Mouse (Mus musculus): ENCODE measurements around the gene Tpk1.
"Not testable (repeated sequence)": the region's sequence is repeated elsewhere in the genome, so short reads cannot be mapped to it uniquely, and the experiment has no call there.

The Tpk1 gene

GRCm38 (mm10) chr6:43522046-43522445, 144.0 kb downstream of the Tpk1 start:
- DNase-seq (ENCODE audit: low spot score) = no peak

- DNase-seq (ENCODE audit: low spot score) = no peak
Observed at GRCm38 (mm10) chr6:43520218-43520617, 145.9 kb downstream of the Tpk1 start.

DNA sequence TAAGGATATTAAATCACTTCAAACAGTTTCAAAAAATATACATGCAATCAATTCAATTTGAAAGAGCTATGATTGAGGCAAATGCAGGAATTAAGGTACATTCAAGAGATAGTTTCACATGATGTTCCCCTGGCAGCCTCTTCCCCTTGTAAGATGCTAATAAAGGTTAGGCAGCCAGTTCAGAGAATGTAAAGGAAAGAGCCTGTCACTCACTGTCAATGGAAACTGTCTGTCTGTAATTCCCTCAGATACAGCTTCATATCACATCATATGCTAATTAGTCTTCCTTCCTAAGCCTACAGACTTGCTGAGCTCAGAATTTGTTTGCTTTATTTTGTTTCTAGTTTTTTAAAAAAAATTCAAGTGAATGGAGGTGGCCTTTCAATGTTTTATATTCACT, 147.7 kb downstream of the Tpk1 start:
- no peak for DNase-seq (ENCODE audit: low spot score)

- no peak for DNase-seq (ENCODE audit: low spot score)
Observed at GRCm38 (mm10) chr6:43517316-43517655, 148.8 kb downstream of the Tpk1 start.

GRCm38 (mm10) chr6:43516593-43517315, 149.3 kb downstream of the Tpk1 start:
- DNase-seq (ENCODE audit: low spot score) = no peak

DNA sequence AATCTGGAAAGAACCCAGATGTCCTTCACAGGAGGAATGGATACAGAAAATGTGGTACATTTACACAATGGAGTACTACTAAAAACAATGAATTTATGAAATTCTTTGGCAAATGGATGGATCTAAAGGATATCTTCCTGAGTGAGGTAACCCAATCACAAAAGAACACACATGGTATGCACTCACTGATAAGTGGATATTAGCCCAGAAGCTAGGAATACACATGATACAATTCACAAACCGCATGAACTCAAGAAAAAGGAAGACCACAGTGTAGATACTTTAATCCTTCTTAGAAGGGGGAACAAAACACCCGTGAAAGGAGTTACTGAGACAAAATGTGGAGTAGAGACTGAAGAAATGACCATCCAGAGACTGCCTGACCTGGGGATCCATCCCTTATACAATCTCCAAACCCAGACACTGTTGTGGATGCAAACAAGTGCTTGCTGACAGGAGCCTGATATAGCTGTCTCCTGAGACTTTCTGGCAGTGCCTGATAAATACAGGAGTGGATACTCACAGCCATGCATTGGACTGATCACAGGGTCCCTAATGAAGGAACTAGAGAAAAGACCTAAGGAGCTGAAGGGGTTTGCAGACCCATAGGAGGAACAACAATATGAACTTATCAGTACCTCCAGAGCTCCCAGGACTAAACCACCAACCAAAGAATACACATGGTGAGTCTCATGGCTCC, 159.2 kb downstream of the Tpk1 start:
- DNase-seq (ENCODE audit: low spot score) = not testable (repeated sequence)

DNA sequence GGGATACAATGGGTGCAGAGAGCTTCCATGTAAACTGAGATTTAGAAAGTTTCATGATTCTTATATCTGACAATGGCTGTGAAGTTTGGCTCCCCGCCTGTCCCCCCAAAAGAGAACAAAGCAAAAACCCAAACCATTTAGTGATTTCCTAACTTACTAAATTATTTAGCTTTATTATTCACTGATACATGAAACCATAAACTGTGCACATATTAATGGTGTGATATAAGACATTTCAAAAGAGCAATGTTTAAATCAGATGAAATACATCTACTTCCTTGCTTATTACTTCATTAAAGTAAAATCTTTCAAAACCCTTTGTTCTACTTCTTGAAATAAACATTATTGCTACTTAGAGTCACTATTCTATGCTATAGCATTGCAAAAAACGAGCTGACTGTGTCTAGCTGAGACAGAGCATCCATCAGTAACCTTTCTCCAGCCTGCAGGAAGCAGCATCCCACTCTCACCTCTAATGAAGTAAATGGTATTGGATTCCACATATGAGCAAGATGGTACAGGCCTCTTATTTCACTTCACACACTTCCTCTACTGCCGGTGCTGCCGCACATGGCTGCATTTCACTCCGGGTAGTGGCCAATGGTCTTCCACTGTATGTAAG, 161.4 kb downstream of the Tpk1 start:
- DNase-seq (ENCODE audit: low spot score) = no peak

- no peak for DNase-seq (ENCODE audit: low spot score)
Observed at GRCm38 (mm10) chr6:43492367-43492766, 173.7 kb downstream of the Tpk1 start.

GRCm38 (mm10) chr6:43486691-43487090, 179.4 kb downstream of the Tpk1 start:
- DNase-seq (ENCODE audit: low spot score) = no peak

GRCm38 (mm10) chr6:43480687-43481086, 185.4 kb downstream of the Tpk1 start:
- no peak for DNase-seq (ENCODE audit: low spot score)

DNA sequence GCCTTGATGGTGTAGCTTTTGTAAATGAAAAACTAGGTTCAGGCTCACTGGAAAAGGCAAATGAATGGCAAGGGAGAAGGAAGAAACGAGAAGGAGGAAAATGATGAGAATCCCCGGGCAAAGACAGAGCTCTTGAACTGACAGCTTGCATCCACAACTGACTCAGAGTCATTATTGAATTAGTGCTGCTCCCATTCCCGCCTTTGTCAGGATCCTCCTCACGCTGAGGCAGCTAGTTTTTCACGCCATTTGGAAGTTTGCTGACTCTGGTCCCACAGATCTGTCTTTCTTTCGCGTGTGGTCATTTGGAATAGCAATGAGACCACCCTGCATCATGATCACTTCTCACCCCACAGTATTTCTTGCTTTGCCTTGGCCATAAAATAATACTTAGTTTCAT, 187.3 kb downstream of the Tpk1 start:
- DNase-seq (ENCODE audit: low spot score) = no peak

- no peak for DNase-seq (ENCODE audit: low spot score)
Observed at GRCm38 (mm10) chr6:43476406-43476805, 189.7 kb downstream of the Tpk1 start.

DNA sequence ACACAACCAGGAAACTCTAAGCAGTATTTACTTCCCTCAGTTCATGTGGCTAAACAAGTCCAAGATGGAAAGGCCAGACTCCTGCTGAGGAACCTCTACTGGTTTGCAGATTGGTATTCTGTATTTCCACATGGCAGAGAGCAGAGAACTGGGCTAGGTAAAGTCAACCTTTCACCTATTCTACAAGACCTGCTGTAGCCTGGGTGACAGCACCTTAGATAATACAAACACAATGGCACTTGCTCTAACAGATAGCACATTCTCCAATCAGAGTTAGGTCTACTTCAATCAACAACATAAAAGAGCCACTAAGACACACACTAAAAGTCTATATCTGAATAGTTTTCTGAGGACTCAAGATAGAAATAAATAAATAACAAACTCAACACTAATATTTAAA, 190.2 kb downstream of the Tpk1 start:
- no peak for DNase-seq (ENCODE audit: low spot score)

DNA sequence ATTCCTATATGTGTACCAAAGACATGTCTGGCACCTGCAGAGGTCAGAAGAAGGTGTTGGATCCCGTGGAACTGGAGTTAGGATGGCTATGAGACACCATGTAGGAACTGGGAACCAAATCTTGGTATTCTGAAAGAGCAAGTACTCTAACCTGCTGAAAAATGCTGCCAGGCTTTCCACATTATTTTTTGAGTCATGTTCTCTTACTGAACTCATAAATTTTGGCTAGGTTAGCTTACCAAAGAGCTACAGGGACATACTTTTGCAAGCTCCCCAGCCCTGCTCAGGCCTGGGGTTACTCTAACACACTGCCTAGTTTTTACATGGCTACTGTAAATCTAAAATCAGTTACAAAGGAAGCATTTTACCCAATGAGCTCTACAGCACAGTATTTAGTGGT, 194.5 kb downstream of the Tpk1 start:
- DNase-seq (ENCODE audit: low spot score) = no peak

DNA sequence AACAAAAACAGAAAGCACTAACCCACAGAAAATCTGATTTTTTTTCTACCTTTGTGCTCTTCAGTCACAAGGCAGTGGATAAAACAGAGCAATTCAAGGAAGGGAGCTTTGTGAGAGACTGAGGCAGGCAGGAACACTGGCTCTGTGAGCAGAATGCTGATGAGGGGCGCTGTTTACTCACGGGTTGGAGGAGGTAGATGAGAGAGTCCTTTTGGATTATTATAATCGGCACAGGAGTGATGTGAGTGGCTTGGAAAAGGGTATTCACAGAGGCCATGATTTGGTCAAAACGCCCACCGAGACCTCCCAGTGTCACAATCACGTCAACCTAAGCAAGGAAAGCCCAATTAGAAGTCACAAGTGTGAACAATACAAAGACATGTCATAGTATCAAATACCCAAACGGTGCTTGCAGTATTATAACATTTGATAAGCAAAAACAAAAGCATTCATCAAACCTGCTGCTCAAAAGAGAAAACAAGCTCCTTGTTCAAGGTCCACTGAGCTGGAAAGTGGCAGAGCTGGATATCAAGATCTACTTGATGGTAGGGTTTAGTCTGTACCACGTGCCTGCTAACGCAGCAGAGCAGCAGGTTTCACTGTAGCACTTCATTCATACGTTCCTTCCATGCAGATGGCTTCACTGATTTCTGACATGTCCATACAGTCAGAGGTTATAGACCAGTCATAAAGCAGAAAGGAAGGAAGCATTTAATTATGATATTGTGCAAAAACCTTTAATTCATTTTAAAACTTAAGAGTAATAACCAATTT, 197.1 kb downstream of the Tpk1 start:
- no peak for DNase-seq (ENCODE audit: low spot score)

DNA sequence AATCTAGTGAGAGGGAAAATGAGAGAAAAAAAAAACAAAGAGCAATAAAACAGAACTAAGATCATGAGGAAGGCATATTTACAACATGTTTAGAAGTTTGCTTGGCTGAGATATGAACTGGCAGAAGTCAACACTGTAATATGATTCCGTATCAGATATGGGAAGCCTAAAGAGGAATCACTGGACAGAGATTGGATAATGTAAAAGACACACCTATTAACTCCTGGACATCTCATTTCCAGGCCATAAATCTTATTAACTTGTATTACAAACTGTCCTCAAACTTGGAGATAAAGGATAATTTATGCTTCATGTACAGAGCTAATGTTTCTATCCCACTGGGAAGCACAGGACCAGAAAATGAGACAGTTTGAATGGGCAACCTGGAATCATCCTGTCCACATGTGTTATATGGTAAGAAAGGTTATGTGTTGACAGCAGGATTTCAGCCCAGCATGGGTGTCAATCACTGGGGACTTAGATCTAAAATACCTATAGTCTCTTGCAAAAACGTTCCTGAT, 203.2 kb downstream of the Tpk1 start:
- no peak for DNase-seq (ENCODE audit: low spot score)

GRCm38 (mm10) chr6:43462189-43462848, 203.8 kb downstream of the Tpk1 start:
- DNase-seq (ENCODE audit: low spot score) = no peak

GRCm38 (mm10) chr6:43459082-43459481, 207.0 kb downstream of the Tpk1 start:
- no peak for DNase-seq (ENCODE audit: low spot score)

DNA sequence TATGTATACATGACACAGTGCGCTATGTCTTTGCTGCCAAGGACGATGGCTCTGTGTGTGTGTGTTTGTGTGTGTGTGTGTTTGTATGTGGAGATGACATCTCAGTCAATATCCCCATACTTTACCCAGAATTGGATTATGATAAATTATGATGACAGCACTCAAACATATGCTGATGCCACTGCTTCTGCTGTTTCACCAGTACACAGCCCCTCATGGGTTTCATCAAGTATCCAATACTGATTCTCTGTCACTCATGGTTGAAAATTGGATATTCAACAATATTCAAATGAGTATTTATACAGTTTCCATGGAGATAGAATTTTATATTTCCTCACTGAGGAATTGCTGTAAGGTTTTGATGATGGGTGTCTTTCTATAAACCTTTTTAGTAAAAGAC, 208.1 kb downstream of the Tpk1 start:
- DNase-seq (ENCODE audit: low spot score) = no peak

GRCm38 (mm10) chr6:43449498-43449897, 216.6 kb downstream of the Tpk1 start:
- DNase-seq (ENCODE audit: low spot score) = no peak

DNA sequence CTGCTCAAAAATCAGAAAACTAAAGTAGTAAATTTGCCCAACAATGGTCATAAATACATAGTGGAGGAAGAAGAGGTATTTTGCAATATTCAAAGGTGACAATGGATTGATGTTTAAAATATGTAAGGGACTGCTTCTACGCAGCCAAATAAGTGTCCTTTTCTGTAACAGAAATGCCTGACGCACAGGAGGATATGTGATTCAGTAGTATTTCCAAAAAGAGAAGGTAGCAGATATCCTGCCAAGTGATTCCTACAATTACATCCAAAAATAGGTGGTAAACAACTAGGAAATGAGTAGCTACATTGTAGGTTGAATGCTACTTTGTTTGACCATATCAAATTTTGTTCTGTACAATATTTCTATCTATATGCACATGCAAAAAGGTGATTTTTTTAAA, 220.2 kb downstream of the Tpk1 start:
- no peak for DNase-seq (ENCODE audit: low spot score)

GRCm38 (mm10) chr6:43442191-43442590, 223.9 kb downstream of the Tpk1 start:
- DNase-seq (ENCODE audit: low spot score) = no peak
